Mouse (Mus musculus) midbrain, embryonic 11.5 days (tissue): ENCODE data around the gene Tmc7. TPM values are rescaled to one million over a fixed set of nuclear protein-coding genes. Genes with fewer than 3 reads are reported as not detected.

ENCODE experiments used
- ATAC-seq: fragments of 200-750 bp; cut with Nextera tagmentation; 2 replicates; pipeline ENCODE4 v1.8.0; 2017; ENCODE audit warnings: moderate TSS enrichment, moderate library complexity; ENCODE audit not compliant: low FRiP score
- DNase-seq: peaks from one replicate; pipeline ENCODE4 v3.0.0; 2015; ENCODE audit warnings: low spot score; ENCODE audit errors: missing footprints
- H3K27ac ChIP-seq: fragments of 300-500 bp; sonication (generic); 2 replicates; pipeline ENCODE4 v1.5.1; 2014; ENCODE audit warnings: low read depth, low read length
- H3K27me3 ChIP-seq: fragments of 300-500 bp; sonication (generic); 2 replicates; pipeline ENCODE4 v1.6.1; 2014; ENCODE audit warnings: mild to moderate bottlenecking, low read length, moderate library complexity, mixed read lengths; ENCODE audit not compliant: control insufficient read depth, insufficient read depth
- H3K36me3 ChIP-seq: fragments of 300-500 bp; sonication (generic); 2 replicates; pipeline ENCODE4 v1.6.1; 2014; ENCODE audit warnings: mild to moderate bottlenecking, low read length, moderate library complexity, mixed read lengths; ENCODE audit not compliant: control insufficient read depth, insufficient read depth
- H3K4me1 ChIP-seq: fragments of 300-500 bp; sonication (generic); 2 replicates; pipeline ENCODE4 v1.6.1; 2014; ENCODE audit warnings: low read length; ENCODE audit not compliant: control insufficient read depth, insufficient read depth
- H3K4me2 ChIP-seq: fragments of 300-500 bp; sonication (generic); 2 replicates; pipeline ENCODE4 v1.6.1; 2014; ENCODE audit warnings: mild to moderate bottlenecking, moderate library complexity
- H3K4me3 ChIP-seq: fragments of 300-500 bp; sonication (generic); 2 replicates; pipeline ENCODE4 v1.5.1; 2014; ENCODE audit warnings: low read depth, low read length
- H3K9ac ChIP-seq: fragments of 300-500 bp; sonication (generic); 2 replicates; pipeline ENCODE4 v1.6.1; 2014; ENCODE audit warnings: low read length
- H3K9me3 ChIP-seq: fragments of 300-500 bp; sonication (generic); 2 replicates; pipeline ENCODE4 v1.6.1; 2016; ENCODE audit warnings: low read length; ENCODE audit not compliant: control insufficient read depth
- WGBS: fragments of 180-500 bp; shearing (Covaris S2); extraction: QIAGEN DNeasy Blood & Tissue Kit; methylation state at CpG from one replicate; pipeline ENCODE4 v1.1.7; 2014; 5-methylcytosine and 5-hydroxymethylcytosine counted together
- polyA plus RNA-seq: library from polyadenylated mRNA; unstranded; fragments of >200 nt; fragmentation: Nextera tagmentation; extraction: Ambion mirVana; gene quantifications from 2 replicates; pipeline ENCODE4 v1.2.1, GENCODE M21; 2014

Gene Tmc7
- polyA plus RNA-seq, 1 experiment from 2014 or later, result 9.8 TPM

DNA sequence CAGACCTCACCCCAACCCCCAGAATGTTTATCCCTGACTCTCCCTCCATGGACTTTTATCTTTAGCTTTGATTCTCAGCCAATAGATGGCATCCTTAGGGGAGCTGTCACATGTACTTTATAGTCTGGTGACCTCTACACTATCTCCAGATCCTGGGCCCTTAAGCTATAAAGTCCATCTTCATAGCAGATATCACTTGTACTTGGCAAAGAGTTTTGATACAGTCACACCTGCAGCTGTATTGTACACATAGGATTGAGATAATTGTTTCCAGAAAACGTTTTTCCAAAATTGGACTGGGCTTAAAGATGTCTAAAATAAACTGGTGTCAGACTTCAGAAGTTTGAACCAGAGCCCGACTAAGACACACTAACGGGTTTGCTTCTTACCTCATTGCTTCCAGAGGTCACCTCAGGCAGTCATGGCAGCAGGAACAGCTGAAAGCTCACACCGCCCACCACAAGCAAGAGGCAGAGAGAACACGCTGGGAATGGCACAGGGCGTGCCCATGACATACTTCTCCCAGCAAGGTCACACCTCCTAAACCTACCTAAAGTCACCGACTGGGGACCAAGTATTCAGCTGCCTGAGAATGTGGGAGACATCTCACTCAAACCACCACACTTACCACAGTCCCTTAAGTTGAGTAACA is 84.6 kb downstream of the Tmc7 start:
- H3K9me3 ChIP-seq, result no peaks in the 10 kb centered on the region
- DNase-seq (no peak), ATAC-seq (no peak)
- no peaks in the 10 kb centered on the region for H3K27me3 ChIP-seq
- no peak overlapping the region for H3K4me3 ChIP-seq
- 77% methylated on average over 7 of the region's 7 CpGs for WGBS
- no peak overlapping the region for H3K9ac ChIP-seq
- H3K27ac ChIP-seq, result no peak overlapping the region
- no peak overlapping the region for H3K4me2 ChIP-seq
- H3K4me1 ChIP-seq, result no peaks in the 10 kb centered on the region
- no peaks in the 10 kb centered on the region for H3K36me3 ChIP-seq

GRCm38 (mm10) chr7:118498984-118499783 is 85.4 kb downstream of the Tmc7 start:
- no peaks in the 10 kb centered on the region for H3K4me1 ChIP-seq
- no peaks in the 10 kb centered on the region for H3K27me3 ChIP-seq
- ATAC-seq, result no peak
- no peak overlapping the region for H3K4me2 ChIP-seq
- no peak overlapping the region for H3K27ac ChIP-seq
- WGBS, result 88% methylated on average over 12 of the region's 12 CpGs
- H3K4me3 ChIP-seq, result no peak overlapping the region
- no peaks in the 10 kb centered on the region for H3K36me3 ChIP-seq
- no peak for DNase-seq
- H3K9ac ChIP-seq, result no peak overlapping the region
- no peaks in the 10 kb centered on the region for H3K9me3 ChIP-seq

DNA sequence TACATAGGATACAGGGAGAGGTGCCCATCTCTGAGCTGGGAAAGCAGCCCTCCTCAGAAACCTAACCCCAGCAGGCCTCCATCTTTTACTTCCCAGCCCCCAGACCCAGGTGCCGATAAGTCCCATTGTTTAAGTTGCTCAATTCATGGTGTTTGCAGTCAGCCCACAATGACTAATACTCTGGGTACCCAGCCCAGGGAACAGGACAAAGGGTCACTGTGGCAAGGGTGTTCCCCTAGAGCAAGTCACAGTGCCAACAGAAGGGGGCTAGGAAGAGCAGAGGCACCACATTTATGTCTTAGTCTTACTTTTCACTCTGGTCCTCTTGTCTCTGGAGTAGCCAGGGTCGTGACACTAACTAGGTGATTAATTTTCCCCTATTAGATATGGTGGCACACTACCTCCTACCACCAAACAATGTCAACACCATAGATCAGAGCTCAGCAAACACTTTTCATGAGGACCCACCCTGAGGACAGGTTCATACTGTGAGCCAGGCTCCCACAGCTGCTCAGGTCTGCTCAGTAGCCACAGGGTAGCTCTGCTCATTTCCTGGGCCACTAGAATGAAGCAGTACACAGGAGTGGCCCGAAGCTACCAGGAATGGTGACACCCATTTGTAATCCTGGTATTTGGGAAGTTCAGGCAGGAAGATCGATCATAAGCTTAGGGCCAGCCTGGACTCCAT is 89.5 kb downstream of the Tmc7 start:
- Histone ChIP-seq H3K27ac (no peak overlapping the region), H3K27me3 (peaks cover 22% of the 10 kb centered on the region), H3K36me3 (no peaks in the 10 kb centered on the region), H3K4me3 (no peak overlapping the region), H3K4me2 (no peak overlapping the region), H3K9ac (no peak overlapping the region), H3K9me3 (no peaks in the 10 kb centered on the region), H3K4me1 (0 out of 2 replicates have a peak, but pooled peaks cover 4% of the 10 kb centered on the region)
- WGBS, result 85% methylated on average over 4 of the region's 4 CpGs
- DNase-seq, result no peak
- ATAC-seq, result no peak

DNA sequence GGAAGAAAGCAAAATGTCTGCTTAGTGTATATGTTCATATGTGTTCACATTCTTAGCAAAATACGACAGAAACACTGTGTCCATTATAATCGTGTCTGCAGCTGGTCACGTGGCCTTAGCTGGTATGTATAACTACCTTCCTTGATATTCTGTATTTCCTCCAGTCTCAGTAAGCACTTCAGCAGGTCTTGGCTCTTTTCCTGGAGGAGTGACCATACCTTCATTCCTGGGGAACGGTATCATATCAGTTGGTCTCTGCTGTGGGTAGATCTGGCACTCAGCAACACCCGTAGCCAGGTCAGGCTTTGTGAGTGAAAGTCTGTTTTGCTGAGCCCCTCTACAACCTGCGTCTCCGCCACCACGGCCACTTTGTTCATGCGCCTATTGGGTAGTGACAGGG is 90.6 kb downstream of the Tmc7 start:
- Histone ChIP-seq H3K4me3 (no peak overlapping the region), H3K27ac (no peak overlapping the region), H3K4me2 (no peak overlapping the region), H3K9me3 (no peaks in the 10 kb centered on the region), H3K9ac (no peak overlapping the region), H3K27me3 (peaks cover 30% of the 10 kb centered on the region), H3K4me1 (0 out of 2 replicates have a peak, but pooled peaks cover 4% of the 10 kb centered on the region), H3K36me3 (no peaks in the 10 kb centered on the region)
- no peak for DNase-seq
- 91% methylated on average over 9 of the region's 9 CpGs for WGBS
- ATAC-seq, result no peak

GRCm38 (mm10) chr7:118491431-118492147 is 92.9 kb downstream of the Tmc7 start, which contains the start of gene Itpripl2:
TSS of gene Itpripl2 (minus strand) at chr7:118491975.
- ATAC-seq (peak; percentile 88), DNase-seq (peak; percentile 96)
- WGBS, result under 1% methylated on average over 55 of the region's 55 CpGs
- no peaks in the 10 kb centered on the region for H3K9me3 ChIP-seq
- no peaks in the 10 kb centered on the region for H3K36me3 ChIP-seq
- peaks cover 34% of the 10 kb centered on the region for H3K27me3 ChIP-seq
- peak within 1 kb of the TSS; percentile 79 for H3K4me2 ChIP-seq
- peak within 1 kb of the TSS; percentile 83 for H3K9ac ChIP-seq
- no peak within 1 kb of the TSS for H3K27ac ChIP-seq
- peak within 1 kb of the TSS; percentile 55 for H3K4me3 ChIP-seq
- H3K4me1 ChIP-seq, result 0 out of 2 replicates have a peak, but pooled peaks cover 4% of the 10 kb centered on the region

DNA sequence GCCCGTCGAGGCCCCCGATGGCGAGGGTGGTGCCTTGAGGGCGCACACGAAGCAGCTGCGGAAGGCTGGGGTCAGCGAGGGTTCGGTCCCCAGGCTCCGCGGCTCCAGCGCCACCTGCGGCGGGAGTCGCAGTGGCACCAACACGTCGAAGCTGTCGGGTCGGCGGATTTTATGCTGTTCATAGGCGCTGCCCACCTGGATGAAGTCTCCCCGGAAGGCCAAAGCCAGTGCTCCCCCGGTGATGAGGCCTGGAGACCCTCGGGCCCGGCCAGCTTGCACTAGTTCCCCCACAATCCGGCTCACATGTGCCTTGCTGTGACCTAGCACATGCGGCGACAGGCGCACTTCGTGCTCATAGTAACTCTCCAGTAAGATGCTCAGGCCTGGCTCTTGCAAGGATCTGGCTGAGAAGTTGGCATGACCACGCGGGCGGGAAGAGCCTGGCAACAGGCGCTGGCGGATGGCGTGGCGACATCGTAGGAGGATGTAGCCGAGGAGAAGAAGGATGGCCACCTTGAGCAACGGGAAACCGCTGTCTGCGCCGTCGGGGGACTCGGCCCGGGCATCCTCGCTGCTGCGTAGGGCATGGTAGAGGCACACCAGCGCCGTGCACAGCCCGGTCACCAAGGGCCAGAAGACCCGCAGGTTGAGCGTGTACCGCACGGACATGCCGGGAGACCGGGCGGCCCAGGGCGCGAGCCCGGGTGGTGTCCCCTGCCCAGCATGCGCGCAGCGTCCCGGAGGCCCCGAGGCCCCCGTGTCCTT is 93.7 kb downstream of the Tmc7 start:
- Histone ChIP-seq H3K9me3 (no peaks in the 10 kb centered on the region), H3K9ac (peak overlapping the region; percentile 83), H3K4me2 (peak overlapping the region; percentile 79), H3K4me1 (0 out of 2 replicates have a peak, but pooled peaks cover 4% of the 10 kb centered on the region), H3K36me3 (no peaks in the 10 kb centered on the region), H3K27me3 (peaks cover 34% of the 10 kb centered on the region), H3K27ac (no peak overlapping the region), H3K4me3 (peak overlapping the region; percentile 55)
- 3% methylated on average over 62 of the region's 67 CpGs for WGBS
- DNase-seq (peak; percentile 96), ATAC-seq (peak; percentile 8)

DNA sequence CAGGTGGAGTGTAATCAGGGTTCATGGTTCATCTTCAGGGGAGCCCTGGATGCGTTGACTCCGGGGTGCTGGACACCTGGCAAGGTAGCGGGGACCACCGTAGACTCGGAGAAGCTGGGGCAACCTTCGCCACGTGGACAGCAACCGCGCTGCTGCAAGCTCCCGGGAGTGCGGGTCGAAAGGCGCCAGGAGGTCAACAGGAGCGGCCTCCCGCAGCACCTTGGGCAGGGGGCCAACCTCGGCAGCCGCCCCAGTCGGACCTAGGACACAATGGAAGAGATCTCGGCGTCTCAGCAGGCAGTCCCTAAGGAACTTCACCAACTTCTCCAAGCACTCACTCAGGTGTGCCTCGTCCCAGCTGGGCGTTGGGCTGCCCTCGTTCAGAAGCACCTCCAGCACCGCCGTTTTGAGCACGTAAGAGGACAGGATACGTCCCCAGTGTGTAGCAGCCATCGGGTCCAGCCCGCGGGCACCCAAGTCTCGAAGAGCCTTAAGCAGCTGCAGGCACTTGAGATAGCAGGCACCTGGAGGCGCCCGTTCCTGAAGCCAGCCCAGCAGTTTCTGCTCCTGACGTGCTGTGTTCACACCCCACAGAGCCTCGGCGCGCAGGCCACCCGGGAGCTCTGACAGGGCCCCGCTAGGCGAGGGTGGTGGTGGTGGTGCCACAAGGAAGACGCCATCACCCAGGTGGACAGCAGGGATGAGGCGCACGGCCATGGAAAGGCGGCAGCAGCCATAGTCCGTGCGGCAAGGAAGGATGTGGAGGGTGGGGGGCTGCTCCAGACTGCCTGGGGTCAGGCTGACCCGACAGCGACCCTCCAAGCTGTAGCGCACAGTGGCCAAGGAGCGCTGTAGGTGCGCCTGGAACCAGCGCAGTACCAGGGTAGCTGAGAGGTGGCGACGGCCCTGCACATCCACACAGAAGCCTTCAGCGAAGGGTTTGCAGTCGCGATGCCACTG is 94.5 kb downstream of the Tmc7 start:
- Histone ChIP-seq H3K4me1 (0 out of 2 replicates have a peak, but pooled peaks cover 4% of the 10 kb centered on the region), H3K4me3 (no peak overlapping the region), H3K4me2 (no peak overlapping the region), H3K27ac (no peak overlapping the region), H3K9me3 (no peaks in the 10 kb centered on the region), H3K27me3 (peaks cover 34% of the 10 kb centered on the region), H3K36me3 (no peaks in the 10 kb centered on the region), H3K9ac (no peak overlapping the region)
- DNase-seq (peak; percentile 86), ATAC-seq (peak; percentile 8; the same call in 1 of the 2 replicates)
- WGBS, result 10% methylated on average over 57 of the region's 57 CpGs
